Mouse (Mus musculus): ENCODE results near the gene Naip1. TPM values are rescaled to one million over a fixed set of nuclear protein-coding genes. Genes with fewer than 3 reads are reported as not detected.
A peak's percentile ranks its signal among the peaks of the same experiment; 100 is the strongest.
"Not testable (repeated sequence)": the region's sequence is repeated elsewhere in the genome, so short reads cannot be mapped to it uniquely, and the experiment has no call there.

Naip1 gene
- total and polyA plus RNA-seq, 2 experiments from 2014 or later = 0.06 TPM; not detected in 1

DNA sequence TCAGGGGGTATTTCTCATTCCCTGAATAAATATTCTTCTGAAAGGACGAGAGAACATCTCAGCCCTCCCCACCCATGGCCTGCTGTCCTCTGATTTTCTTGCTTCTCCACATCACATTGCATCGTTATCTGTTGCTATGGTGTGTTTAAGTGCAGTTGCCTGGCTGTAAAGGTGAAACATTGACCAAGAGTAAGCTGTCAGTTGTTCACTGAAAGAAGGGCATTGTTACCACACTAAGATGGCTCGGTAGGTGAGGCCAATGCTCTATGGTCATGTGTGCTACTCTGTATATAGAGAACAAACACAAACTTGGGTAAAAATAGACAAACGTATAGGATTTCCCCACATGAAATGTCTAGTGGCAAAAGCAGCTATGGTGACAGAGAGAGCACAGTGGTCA lies 42.8 kb downstream of the Naip1 start:
- Histone ChIP-seq H3K4me1 (ENCODE audit: insufficient read depth, low read length) (no peaks in the 10 kb centered on the region), H3K36me3 (ENCODE audit: insufficient read depth, low read length) (no peaks in the 10 kb centered on the region), H3K4me2 (ENCODE audit: low read depth, low read length, poor library complexity, severe bottlenecking) (no peak overlapping the region), H3K27ac (ENCODE audit: low read depth, low read length) (no peak overlapping the region), H3K9me3 (ENCODE audit: low read length) (no peaks in the 10 kb centered on the region), H3K27me3 (ENCODE audit: insufficient read depth, low read length) (no peaks in the 10 kb centered on the region), H3K9ac (replicated peaks; ENCODE audit: low read length, poor library complexity, severe bottlenecking) (no peak overlapping the region), H3K4me3 (ENCODE audit: low read depth, low read length) (no peak overlapping the region)
- no peak for TF ChIP-seq CTCF (IDR thresholded peaks at IDR 0.05)
- no peak for ATAC-seq (ENCODE audit: low FRiP score)
- 73% methylated on average over 4 of the region's 4 CpGs for WGBS
- DNase-seq (ENCODE audit: low spot score) = no peak

DNA sequence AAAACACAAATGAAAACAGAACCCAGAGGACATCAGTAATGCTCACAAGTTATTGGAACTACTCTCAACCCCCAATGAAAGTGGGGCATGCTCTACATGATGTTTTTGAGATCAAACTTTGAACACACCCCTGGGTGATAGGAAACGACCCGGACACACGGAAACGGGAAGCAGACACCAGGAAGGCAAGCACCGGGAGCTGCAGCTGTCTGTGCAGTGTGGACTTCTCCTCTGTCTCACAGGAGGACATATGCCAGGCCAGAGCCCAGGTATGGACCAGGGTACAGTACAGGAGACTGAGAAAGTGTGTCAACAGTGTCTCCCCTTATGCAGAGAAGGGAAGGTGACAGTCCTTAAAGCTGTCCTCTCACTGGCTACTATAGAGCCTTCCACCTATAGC lies 43.5 kb downstream of the Naip1 start:
- no peaks in the 10 kb centered on the region for H3K27me3 ChIP-seq (ENCODE audit: insufficient read depth, low read length)
- H3K36me3 ChIP-seq (ENCODE audit: insufficient read depth, low read length) = no peaks in the 10 kb centered on the region
- H3K4me3 ChIP-seq (ENCODE audit: low read depth, low read length) = no peak overlapping the region
- H3K27ac ChIP-seq (ENCODE audit: low read depth, low read length) = no peak overlapping the region
- TF ChIP-seq CTCF (IDR thresholded peaks at IDR 0.05) = no peak
- no peak overlapping the region for H3K4me2 ChIP-seq (ENCODE audit: low read depth, low read length, poor library complexity, severe bottlenecking)
- H3K9ac ChIP-seq (replicated peaks; ENCODE audit: low read length, poor library complexity, severe bottlenecking) = no peak overlapping the region
- DNase-seq (ENCODE audit: low spot score) = no peak
- WGBS = 92% methylated on average over 5 of the region's 5 CpGs
- no peaks in the 10 kb centered on the region for H3K4me1 ChIP-seq (ENCODE audit: insufficient read depth, low read length)
- H3K9me3 ChIP-seq (ENCODE audit: low read length) = no peaks in the 10 kb centered on the region
- ATAC-seq (ENCODE audit: low FRiP score) = no peak

DNA sequence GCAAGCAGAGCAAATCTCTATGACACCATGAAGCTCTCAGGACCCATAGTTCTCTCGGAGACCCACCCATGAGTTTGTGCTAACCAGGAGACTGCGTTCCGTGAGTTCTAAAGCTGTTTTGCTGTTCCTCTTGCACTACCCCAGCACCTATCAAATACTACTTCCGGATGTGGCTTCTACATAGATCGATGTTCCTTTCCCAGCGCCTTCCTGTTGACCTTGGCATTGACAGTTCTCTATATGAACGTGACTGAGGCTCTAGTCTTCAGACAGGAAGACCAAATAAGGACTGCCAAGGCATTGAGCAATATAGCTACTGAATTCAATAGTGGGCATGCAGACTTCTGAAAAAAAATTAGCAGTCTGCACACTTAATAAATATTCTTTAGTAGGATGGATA lies 44.4 kb downstream of the Naip1 start:
- ATAC-seq (ENCODE audit: low FRiP score) = no peak

DNA sequence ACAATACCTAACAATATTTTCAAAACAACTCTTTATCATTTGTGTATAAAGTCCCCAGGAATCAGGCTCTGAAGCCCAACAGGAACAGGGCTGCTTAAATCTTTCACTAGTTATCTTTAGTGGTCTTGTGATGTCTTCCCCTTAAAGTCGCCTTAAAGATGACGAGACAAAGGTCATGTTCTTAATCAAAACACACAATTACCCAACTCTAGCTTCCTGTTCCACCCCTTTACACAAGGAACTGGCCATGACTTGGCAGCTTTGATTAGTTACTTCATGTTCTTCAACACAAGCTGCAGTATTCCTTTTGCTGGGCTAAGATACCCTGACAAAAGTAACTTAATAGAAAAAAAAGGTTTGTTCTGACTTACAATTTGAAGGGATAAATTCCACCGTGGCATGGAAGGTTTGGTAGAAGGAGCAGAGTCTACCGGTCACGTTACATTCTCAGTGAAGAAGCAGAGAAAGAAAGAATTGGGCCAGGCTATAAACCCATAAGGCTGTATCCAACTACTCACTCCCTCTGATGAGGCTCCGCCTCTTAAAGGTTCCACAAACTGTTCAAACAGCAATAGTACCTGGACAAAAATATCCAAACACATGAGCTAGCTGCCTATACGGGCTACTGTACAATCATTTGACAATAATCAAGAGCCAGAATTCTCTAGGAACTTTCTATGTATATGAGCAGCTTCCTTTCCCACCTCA lies 49.6 kb downstream of the Naip1 start:
- not testable (repeated sequence) for H3K36me3 ChIP-seq (ENCODE audit: insufficient read depth, low read length); H3K9me3 ChIP-seq (ENCODE audit: low read length); H3K27me3 ChIP-seq (ENCODE audit: insufficient read depth, low read length); H3K9ac ChIP-seq (replicated peaks; ENCODE audit: low read length, poor library complexity, severe bottlenecking); H3K4me1 ChIP-seq (ENCODE audit: insufficient read depth, low read length); H3K4me2 ChIP-seq (ENCODE audit: low read depth, low read length, poor library complexity, severe bottlenecking); H3K4me3 ChIP-seq (ENCODE audit: low read depth, low read length); H3K27ac ChIP-seq (ENCODE audit: low read depth, low read length); DNase-seq (ENCODE audit: low spot score); ATAC-seq (ENCODE audit: low FRiP score)
- 84% methylated on average over 7 of the region's 7 CpGs for WGBS

More for the DNA sequence above, 44.4 kb downstream of the Naip1 start:
- WGBS = 90% methylated on average over 7 of the region's 7 CpGs
- DNase-seq (ENCODE audit: low spot score) = no peak
- H3K9me3 ChIP-seq (ENCODE audit: low read length) = no peaks in the 10 kb centered on the region
- H3K4me1 ChIP-seq (ENCODE audit: insufficient read depth, low read length) = no peaks in the 10 kb centered on the region
- H3K9ac ChIP-seq (replicated peaks; ENCODE audit: low read length, poor library complexity, severe bottlenecking) = no peak overlapping the region
- no peaks in the 10 kb centered on the region for H3K27me3 ChIP-seq (ENCODE audit: insufficient read depth, low read length)
- no peak overlapping the region for H3K4me3 ChIP-seq (ENCODE audit: low read depth, low read length)
- no peak overlapping the region for H3K27ac ChIP-seq (ENCODE audit: low read depth, low read length)
- no peak for TF ChIP-seq CTCF (IDR thresholded peaks at IDR 0.05)
- H3K4me2 ChIP-seq (ENCODE audit: low read depth, low read length, poor library complexity, severe bottlenecking) = no peak overlapping the region
- no peaks in the 10 kb centered on the region for H3K36me3 ChIP-seq (ENCODE audit: insufficient read depth, low read length)

DNA sequence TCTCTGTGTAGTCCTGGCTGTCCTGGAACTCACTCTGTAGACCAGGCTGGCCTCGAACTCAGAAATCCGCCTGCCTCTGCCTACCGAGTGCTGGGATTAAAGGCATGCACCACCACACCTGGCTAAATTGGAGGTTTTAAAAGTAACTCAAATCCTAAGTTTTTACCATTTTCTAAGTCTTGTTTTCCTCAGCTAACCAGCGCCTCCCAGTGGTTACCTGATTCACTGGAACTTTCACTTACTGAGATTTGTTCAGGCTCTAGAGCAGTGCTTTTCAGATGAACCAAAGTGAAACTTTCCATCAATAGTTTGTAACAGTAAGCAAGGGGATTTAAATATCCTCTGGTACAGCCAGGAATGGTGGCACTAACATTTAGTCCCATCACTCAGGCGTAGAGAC lies 61.6 kb downstream of the Naip1 start:
- DNase-seq (ENCODE audit: low spot score) = peak; percentile 19
- not testable (repeated sequence) for H3K4me3 ChIP-seq (ENCODE audit: low read depth, low read length); H3K36me3 ChIP-seq (ENCODE audit: insufficient read depth, low read length); H3K27ac ChIP-seq (ENCODE audit: low read depth, low read length); H3K4me2 ChIP-seq (ENCODE audit: low read depth, low read length, poor library complexity, severe bottlenecking); H3K9ac ChIP-seq (replicated peaks; ENCODE audit: low read length, poor library complexity, severe bottlenecking); H3K27me3 ChIP-seq (ENCODE audit: insufficient read depth, low read length); H3K4me1 ChIP-seq (ENCODE audit: insufficient read depth, low read length); H3K9me3 ChIP-seq (ENCODE audit: low read length); ATAC-seq (ENCODE audit: low FRiP score)
- WGBS = 39% methylated on average over 5 of the region's 5 CpGs
- TF ChIP-seq CTCF (IDR thresholded peaks at IDR 0.05) = peak; percentile 69

DNA sequence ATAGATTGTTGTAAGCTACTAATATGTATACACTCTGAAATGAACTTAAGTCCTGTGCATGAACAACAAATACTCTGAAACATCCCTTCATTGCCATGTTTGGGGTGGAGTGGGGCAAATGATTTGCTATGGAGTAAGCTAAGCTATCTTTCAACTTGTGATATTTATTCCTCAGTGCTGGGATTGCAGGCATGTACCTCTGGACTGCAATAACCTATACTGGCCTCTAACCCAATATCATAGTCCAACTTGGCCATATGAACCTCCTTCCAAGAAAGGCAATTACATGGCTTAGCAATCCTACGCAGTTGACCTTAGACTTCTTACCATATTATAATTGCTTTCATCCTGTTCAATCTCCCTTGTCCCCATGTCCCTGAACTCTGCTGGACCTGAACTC lies 82.1 kb downstream of the Naip1 start:
- ATAC-seq (ENCODE audit: low FRiP score) = no peak
- Histone ChIP-seq H3K9me3 (ENCODE audit: low read length) (0 out of 2 replicates have a peak, but pooled peaks cover 6% of the 10 kb centered on the region), H3K4me1 (ENCODE audit: insufficient read depth, low read length) (no peaks in the 10 kb centered on the region), H3K27me3 (ENCODE audit: insufficient read depth, low read length) (no peaks in the 10 kb centered on the region), H3K9ac (replicated peaks; ENCODE audit: low read length, poor library complexity, severe bottlenecking) (no peak overlapping the region), H3K36me3 (ENCODE audit: insufficient read depth, low read length) (no peaks in the 10 kb centered on the region), H3K27ac (ENCODE audit: low read depth, low read length) (no peak overlapping the region), H3K4me2 (ENCODE audit: low read depth, low read length, poor library complexity, severe bottlenecking) (no peak overlapping the region), H3K4me3 (ENCODE audit: low read depth, low read length) (no peak overlapping the region)
- 98% methylated on average over 1 of the region's 1 CpGs for WGBS
- no peak for DNase-seq (ENCODE audit: low spot score)
- TF ChIP-seq CTCF (IDR thresholded peaks at IDR 0.05) = no peak

Other genes with a start within 250 kb of the Naip1 start
- 0.11 and 0.47 TPM in 2 replicates for gene Naip5, start 206.5 kb downstream of the Naip1 start, total RNA-seq (2014; rRNA removed)
- 0.11 and 0.20 TPM in 2 replicates for gene Naip5, start 206.5 kb downstream of the Naip1 start, polyA plus RNA-seq (2015; fragmentation: Nextera tagmentation; extraction: Ambion mirVana)
- gene Naip6, start 135.2 kb downstream of the Naip1 start, total RNA-seq (2014; rRNA removed) = 0.19 and 0.66 TPM in 2 replicates
- 0.04 and 0.10 TPM in 2 replicates for gene Naip6, start 135.2 kb downstream of the Naip1 start, polyA plus RNA-seq (2015; fragmentation: Nextera tagmentation; extraction: Ambion mirVana)
- gene Gtf2h2, start 39.7 kb upstream of the Naip1 start, total RNA-seq (2014; rRNA removed) = 25.0 and 28.2 TPM in 2 replicates
- 58.5 and 58.9 TPM in 2 replicates for gene Gtf2h2, start 39.7 kb upstream of the Naip1 start, polyA plus RNA-seq (2015; fragmentation: Nextera tagmentation; extraction: Ambion mirVana)
- gene Ocln, start 99.8 kb upstream of the Naip1 start, total RNA-seq (2014; rRNA removed) = 12.4 and 12.7 TPM in 2 replicates
- gene Ocln, start 99.8 kb upstream of the Naip1 start, polyA plus RNA-seq (2015; fragmentation: Nextera tagmentation; extraction: Ambion mirVana) = 9.0 and 9.7 TPM in 2 replicates
- 1.4 and 3.4 TPM in 2 replicates for gene Marveld2, start 164.1 kb upstream of the Naip1 start, total RNA-seq (2014; rRNA removed)
- gene Marveld2, start 164.1 kb upstream of the Naip1 start, polyA plus RNA-seq (2015; fragmentation: Nextera tagmentation; extraction: Ambion mirVana) = 2.1 and 2.3 TPM in 2 replicates
- 136 and 141 TPM in 2 replicates for gene Ak6, start 198.1 kb upstream of the Naip1 start, total RNA-seq (2014; rRNA removed)
- gene Ak6, start 198.1 kb upstream of the Naip1 start, polyA plus RNA-seq (2015; fragmentation: Nextera tagmentation; extraction: Ambion mirVana) = 317 and 334 TPM in 2 replicates
- gene Rad17, start 198.2 kb upstream of the Naip1 start, total RNA-seq (2014; rRNA removed) = 13.5 and 17.7 TPM in 2 replicates
- 12.3 and 14.0 TPM in 2 replicates for gene Rad17, start 198.2 kb upstream of the Naip1 start, polyA plus RNA-seq (2015; fragmentation: Nextera tagmentation; extraction: Ambion mirVana)
- 41.5 and 58.3 TPM in 2 replicates for gene Taf9, start 198.7 kb upstream of the Naip1 start, total RNA-seq (2014; rRNA removed)
- 45.9 and 51.3 TPM in 2 replicates for gene Taf9, start 198.7 kb upstream of the Naip1 start, polyA plus RNA-seq (2015; fragmentation: Nextera tagmentation; extraction: Ambion mirVana)
- gene Ccdc125, start 216.8 kb upstream of the Naip1 start, total RNA-seq (2014; rRNA removed) = 1.7 and 1.8 TPM in 2 replicates
- 0.81 and 0.86 TPM in 2 replicates for gene Ccdc125, start 216.8 kb upstream of the Naip1 start, polyA plus RNA-seq (2015; fragmentation: Nextera tagmentation; extraction: Ambion mirVana)

Measured in midbrain, postnatal 0 days (tissue).